Mouse (Mus musculus): ENCODE results near the gene Akap11. TPM values are rescaled to one million over a fixed set of nuclear protein-coding genes. Genes with fewer than 3 reads are reported as not detected.

Gene Akap11
- polyA plus RNA-seq, 1 experiment from 2014 or later = 34.5 TPM

DNA sequence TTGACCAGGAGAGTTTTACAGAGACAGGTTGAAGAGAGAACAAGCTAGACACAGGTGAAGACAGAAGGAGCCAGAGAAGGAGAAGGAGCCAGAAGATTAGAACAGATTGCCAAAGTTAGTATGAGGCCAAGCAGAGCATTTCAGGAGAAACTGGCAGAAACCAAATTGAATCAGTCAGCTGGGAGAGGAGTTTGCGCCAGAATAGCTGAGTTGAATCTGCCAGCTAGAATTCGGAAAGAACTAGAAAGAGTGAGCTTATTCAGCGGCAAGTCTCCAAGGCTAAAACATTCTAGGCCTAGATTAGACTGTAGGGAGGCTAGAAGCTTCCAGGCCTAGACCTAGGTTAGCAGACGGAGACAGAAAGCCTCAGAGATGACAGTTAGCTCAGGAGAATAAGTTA is 65.9 kb downstream of the Akap11 start:
- ATAC-seq (ENCODE audit: low FRiP score) (no peak), DNase-seq (ENCODE audit: low spot score) (no peak)
- Histone ChIP-seq H3K4me3 (replicated peaks; ENCODE audit: low read length) (no peak overlapping the region), H3K4me2 (replicated peaks) (no peak overlapping the region), H3K27ac (no peak overlapping the region), H3K9ac (no peak overlapping the region), H3K4me1 (replicated peaks; ENCODE audit: control insufficient read depth, insufficient read depth, low read length) (no peaks in the 10 kb centered on the region), H3K27me3 (ENCODE audit: control insufficient read depth, insufficient read depth, low read length) (no peaks in the 10 kb centered on the region), H3K9me3 (ENCODE audit: control insufficient read depth, low read length) (no peaks in the 10 kb centered on the region), H3K36me3 (replicated peaks; ENCODE audit: control insufficient read depth, insufficient read depth) (no peaks in the 10 kb centered on the region)
- WGBS = 95% methylated on average over 4 of the region's 4 CpGs

DNA sequence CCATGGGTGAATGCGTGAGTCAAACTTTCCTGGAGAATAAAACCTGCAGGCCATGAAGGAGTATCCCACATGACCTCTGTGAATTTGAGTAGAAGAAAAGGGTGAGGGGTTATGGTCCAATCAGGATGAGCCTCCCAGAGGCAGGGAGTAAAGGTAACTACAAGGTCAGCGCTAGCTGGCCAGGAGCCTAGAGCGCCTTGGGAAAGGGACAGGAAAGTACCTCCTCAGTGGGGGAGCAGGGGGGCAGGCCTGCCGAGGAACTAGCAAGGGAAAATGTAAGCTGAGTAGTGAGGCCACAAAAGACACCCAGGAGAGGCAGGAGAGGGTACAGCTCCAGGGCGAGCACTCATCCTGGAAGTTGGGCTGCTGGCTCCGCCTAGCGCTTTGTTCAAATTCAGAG is 67.6 kb downstream of the Akap11 start:
- WGBS = 77% methylated on average over 7 of the region's 7 CpGs

GRCm38 (mm10) chr14:78467994-78468393 is 68.6 kb downstream of the Akap11 start:
- Histone ChIP-seq H3K27me3 (ENCODE audit: control insufficient read depth, insufficient read depth, low read length) (no peaks in the 10 kb centered on the region), H3K9ac (no peak overlapping the region), H3K4me3 (replicated peaks; ENCODE audit: low read length) (no peak overlapping the region), H3K4me1 (replicated peaks; ENCODE audit: control insufficient read depth, insufficient read depth, low read length) (no peaks in the 10 kb centered on the region), H3K27ac (no peak overlapping the region), H3K36me3 (replicated peaks; ENCODE audit: control insufficient read depth, insufficient read depth) (no peaks in the 10 kb centered on the region), H3K4me2 (replicated peaks) (no peak overlapping the region), H3K9me3 (ENCODE audit: control insufficient read depth, low read length) (no peaks in the 10 kb centered on the region)
- DNase-seq (ENCODE audit: low spot score) = no peak
- WGBS = 92% methylated on average over 4 of the region's 4 CpGs
- ATAC-seq (ENCODE audit: low FRiP score) = no peak

More for the DNA sequence above, 67.6 kb downstream of the Akap11 start:
- no peaks in the 10 kb centered on the region for H3K36me3 ChIP-seq (replicated peaks; ENCODE audit: control insufficient read depth, insufficient read depth)
- DNase-seq (ENCODE audit: low spot score) = no peak
- H3K9ac ChIP-seq = no peak overlapping the region
- ATAC-seq (ENCODE audit: low FRiP score) = no peak
- no peak overlapping the region for H3K4me3 ChIP-seq (replicated peaks; ENCODE audit: low read length)
- no peak overlapping the region for H3K4me2 ChIP-seq (replicated peaks)
- H3K27ac ChIP-seq = no peak overlapping the region
- H3K9me3 ChIP-seq (ENCODE audit: control insufficient read depth, low read length) = no peaks in the 10 kb centered on the region
- no peaks in the 10 kb centered on the region for H3K27me3 ChIP-seq (ENCODE audit: control insufficient read depth, insufficient read depth, low read length)
- no peaks in the 10 kb centered on the region for H3K4me1 ChIP-seq (replicated peaks; ENCODE audit: control insufficient read depth, insufficient read depth, low read length)

DNA sequence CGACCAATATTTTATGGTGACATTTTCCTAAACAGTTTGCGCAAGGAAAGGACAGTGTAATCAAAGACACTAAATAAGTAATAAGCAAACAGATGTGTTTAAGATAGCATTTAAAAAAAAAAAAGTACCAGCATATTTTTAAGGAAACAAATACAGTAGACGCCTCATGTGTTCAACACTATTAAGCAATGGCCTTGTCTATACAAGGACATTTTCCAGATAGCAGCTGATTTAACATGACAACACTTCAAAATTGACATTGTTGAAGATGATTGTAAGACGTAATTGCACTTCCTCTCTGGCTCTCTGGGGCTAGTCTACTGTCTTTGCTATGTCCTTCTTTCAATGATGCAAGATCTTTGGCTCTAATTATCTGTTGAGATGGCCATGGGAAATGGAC is 72.3 kb downstream of the Akap11 start:
- H3K9me3 ChIP-seq (ENCODE audit: control insufficient read depth, low read length) = no peaks in the 10 kb centered on the region
- WGBS = 89% methylated on average over 4 of the region's 4 CpGs
- H3K27ac ChIP-seq = no peak overlapping the region
- no peak overlapping the region for H3K4me3 ChIP-seq (replicated peaks; ENCODE audit: low read length)
- no peaks in the 10 kb centered on the region for H3K36me3 ChIP-seq (replicated peaks; ENCODE audit: control insufficient read depth, insufficient read depth)
- no peaks in the 10 kb centered on the region for H3K4me1 ChIP-seq (replicated peaks; ENCODE audit: control insufficient read depth, insufficient read depth, low read length)
- ATAC-seq (ENCODE audit: low FRiP score) (no peak), DNase-seq (ENCODE audit: low spot score) (no peak)
- no peaks in the 10 kb centered on the region for H3K27me3 ChIP-seq (ENCODE audit: control insufficient read depth, insufficient read depth, low read length)
- no peak overlapping the region for H3K9ac ChIP-seq
- H3K4me2 ChIP-seq (replicated peaks) = no peak overlapping the region

- Histone ChIP-seq H3K9me3 (ENCODE audit: control insufficient read depth, low read length) (no peaks in the 10 kb centered on the region), H3K27me3 (ENCODE audit: control insufficient read depth, insufficient read depth, low read length) (no peaks in the 10 kb centered on the region), H3K4me3 (replicated peaks; ENCODE audit: low read length) (no peak overlapping the region), H3K4me2 (replicated peaks) (no peak overlapping the region), H3K4me1 (replicated peaks; ENCODE audit: control insufficient read depth, insufficient read depth, low read length) (no peaks in the 10 kb centered on the region), H3K36me3 (replicated peaks; ENCODE audit: control insufficient read depth, insufficient read depth) (no peaks in the 10 kb centered on the region), H3K27ac (no peak overlapping the region), H3K9ac (no peak overlapping the region)
- DNase-seq (ENCODE audit: low spot score) (no peak), ATAC-seq (ENCODE audit: low FRiP score) (no peak)
- 50% methylated on average over 5 of the region's 5 CpGs for WGBS
These were observed 77.5 kb downstream of the Akap11 start for GRCm38 (mm10) chr14:78459121-78459520.

DNA sequence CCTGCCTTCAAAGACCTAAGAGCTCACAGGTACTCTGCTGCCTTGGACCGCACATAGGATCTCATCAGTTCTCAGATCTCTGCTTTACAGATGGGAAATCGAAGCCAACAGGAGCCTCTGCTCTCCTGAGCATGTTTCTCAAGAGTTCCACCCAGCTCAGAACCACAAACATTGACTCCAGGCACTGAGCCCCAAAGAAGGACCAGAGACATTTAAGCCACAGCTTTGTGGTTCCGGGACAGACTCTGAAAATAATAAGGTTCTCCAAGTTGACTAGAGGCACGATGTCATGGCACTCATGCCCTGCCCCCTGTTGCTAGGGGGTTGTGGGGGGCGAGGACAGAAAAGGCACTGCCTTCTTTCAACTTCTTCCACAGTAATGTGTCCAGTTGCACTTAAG is 77.9 kb downstream of the Akap11 start:
- no peak overlapping the region for H3K27ac ChIP-seq
- no peaks in the 10 kb centered on the region for H3K36me3 ChIP-seq (replicated peaks; ENCODE audit: control insufficient read depth, insufficient read depth)
- 65% methylated on average over 5 of the region's 5 CpGs for WGBS
- H3K4me3 ChIP-seq (replicated peaks; ENCODE audit: low read length) = no peak overlapping the region
- no peak for DNase-seq (ENCODE audit: low spot score)
- no peaks in the 10 kb centered on the region for H3K27me3 ChIP-seq (ENCODE audit: control insufficient read depth, insufficient read depth, low read length)
- H3K9ac ChIP-seq = no peak overlapping the region
- H3K9me3 ChIP-seq (ENCODE audit: control insufficient read depth, low read length) = no peaks in the 10 kb centered on the region
- no peak for ATAC-seq (ENCODE audit: low FRiP score)
- no peaks in the 10 kb centered on the region for H3K4me1 ChIP-seq (replicated peaks; ENCODE audit: control insufficient read depth, insufficient read depth, low read length)
- H3K4me2 ChIP-seq (replicated peaks) = no peak overlapping the region

DNA sequence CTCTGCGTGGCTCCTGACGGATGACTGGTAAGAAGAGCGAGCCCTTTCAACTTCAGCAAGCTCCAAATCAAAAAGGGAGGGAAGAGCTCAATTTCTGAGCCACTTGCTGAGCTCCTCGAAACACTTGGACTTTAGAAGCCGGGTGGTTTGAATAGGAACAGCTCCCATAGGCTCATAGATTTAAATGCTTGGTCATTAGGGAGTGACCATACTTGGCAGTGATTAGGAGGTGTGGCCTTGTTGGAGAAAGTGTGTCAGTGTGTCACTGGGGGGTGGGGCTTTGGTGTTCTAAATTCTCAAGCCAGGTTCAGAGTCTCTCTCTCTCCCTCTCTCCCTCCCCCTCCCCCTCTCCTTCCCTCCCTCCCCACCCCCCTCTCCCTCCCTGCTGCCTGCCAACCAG is 81.6 kb downstream of the Akap11 start:
- 83% methylated on average over 5 of the region's 5 CpGs for WGBS
- Histone ChIP-seq H3K9ac (no peak overlapping the region), H3K4me2 (replicated peaks) (no peak overlapping the region), H3K4me3 (replicated peaks; ENCODE audit: low read length) (no peak overlapping the region), H3K9me3 (ENCODE audit: control insufficient read depth, low read length) (0 out of 2 replicates have a peak, but pooled peaks cover 10% of the 10 kb centered on the region), H3K27me3 (ENCODE audit: control insufficient read depth, insufficient read depth, low read length) (no peaks in the 10 kb centered on the region), H3K36me3 (replicated peaks; ENCODE audit: control insufficient read depth, insufficient read depth) (no peaks in the 10 kb centered on the region), H3K27ac (no peak overlapping the region), H3K4me1 (replicated peaks; ENCODE audit: control insufficient read depth, insufficient read depth, low read length) (no peaks in the 10 kb centered on the region)
- DNase-seq (ENCODE audit: low spot score) (no peak), ATAC-seq (ENCODE audit: low FRiP score) (no peak)

GRCm38 (mm10) chr14:78448807-78449406 is 87.7 kb downstream of the Akap11 start:
- Histone ChIP-seq H3K27me3 (ENCODE audit: control insufficient read depth, insufficient read depth, low read length) (no peaks in the 10 kb centered on the region), H3K4me3 (replicated peaks; ENCODE audit: low read length) (no peak overlapping the region), H3K4me1 (replicated peaks; ENCODE audit: control insufficient read depth, insufficient read depth, low read length) (no peaks in the 10 kb centered on the region), H3K4me2 (replicated peaks) (no peak overlapping the region), H3K27ac (no peak overlapping the region), H3K9me3 (ENCODE audit: control insufficient read depth, low read length) (0 out of 2 replicates have a peak, but pooled peaks cover 10% of the 10 kb centered on the region), H3K9ac (no peak overlapping the region), H3K36me3 (replicated peaks; ENCODE audit: control insufficient read depth, insufficient read depth) (no peaks in the 10 kb centered on the region)
- DNase-seq (ENCODE audit: low spot score) = no peak
- 81% methylated on average over 11 of the region's 11 CpGs for WGBS
- no peak for ATAC-seq (ENCODE audit: low FRiP score)

DNA sequence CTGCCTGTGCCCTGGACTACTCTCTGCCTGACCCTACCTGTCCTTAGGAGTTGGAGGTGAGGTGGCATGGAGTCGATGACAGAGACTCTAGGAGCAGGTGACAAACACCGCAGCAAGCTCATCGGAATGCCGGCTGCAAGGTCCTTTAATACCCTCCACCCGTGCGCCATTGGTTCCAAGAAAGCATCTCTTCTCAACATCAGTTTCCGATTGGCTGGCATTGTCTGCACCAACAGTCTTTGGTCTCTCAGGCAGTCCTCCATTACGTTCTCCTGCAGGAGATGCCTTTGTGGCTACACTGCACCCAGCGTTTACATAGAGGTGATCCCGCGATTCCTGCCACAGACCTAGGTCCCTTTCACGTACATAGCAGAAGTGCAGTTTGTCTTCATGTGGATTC is 88.6 kb downstream of the Akap11 start:
- Histone ChIP-seq H3K27me3 (ENCODE audit: control insufficient read depth, insufficient read depth, low read length) (no peaks in the 10 kb centered on the region), H3K9me3 (ENCODE audit: control insufficient read depth, low read length) (0 out of 2 replicates have a peak, but pooled peaks cover 10% of the 10 kb centered on the region), H3K4me2 (replicated peaks) (no peak overlapping the region), H3K36me3 (replicated peaks; ENCODE audit: control insufficient read depth, insufficient read depth) (no peaks in the 10 kb centered on the region), H3K4me1 (replicated peaks; ENCODE audit: control insufficient read depth, insufficient read depth, low read length) (no peaks in the 10 kb centered on the region), H3K9ac (no peak overlapping the region), H3K27ac (no peak overlapping the region), H3K4me3 (replicated peaks; ENCODE audit: low read length) (no peak overlapping the region)
- WGBS = 92% methylated on average over 12 of the region's 12 CpGs
- DNase-seq (ENCODE audit: low spot score) (no peak), ATAC-seq (ENCODE audit: low FRiP score) (no peak)

DNA sequence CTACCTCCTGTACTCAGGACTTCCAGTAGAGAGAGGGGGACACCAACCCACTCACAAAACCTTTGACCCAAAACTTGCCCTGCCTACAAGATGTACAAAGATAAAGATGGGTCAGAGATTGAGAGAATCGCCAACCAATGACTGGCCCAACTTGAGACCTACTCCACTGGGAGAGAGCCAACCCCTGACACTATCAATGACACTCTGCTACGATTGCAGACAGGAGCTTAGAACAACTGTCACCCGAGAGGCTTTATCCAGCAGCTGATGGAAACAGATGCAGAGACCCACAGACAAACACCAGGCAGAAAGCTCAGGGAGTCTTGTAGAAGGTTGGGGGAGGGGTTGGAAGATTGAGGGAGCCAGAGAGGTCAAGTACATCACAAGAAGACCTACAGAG is 89.1 kb downstream of the Akap11 start:
- H3K27ac ChIP-seq = no peak overlapping the region
- no peak overlapping the region for H3K9ac ChIP-seq
- no peak overlapping the region for H3K4me3 ChIP-seq (replicated peaks; ENCODE audit: low read length)
- DNase-seq (ENCODE audit: low spot score) (no peak), ATAC-seq (ENCODE audit: low FRiP score) (no peak)
- no peak overlapping the region for H3K4me2 ChIP-seq (replicated peaks)
- WGBS = 88% methylated on average over 3 of the region's 3 CpGs
- 0 out of 2 replicates have a peak, but pooled peaks cover 10% of the 10 kb centered on the region for H3K9me3 ChIP-seq (ENCODE audit: control insufficient read depth, low read length)
- no peaks in the 10 kb centered on the region for H3K27me3 ChIP-seq (ENCODE audit: control insufficient read depth, insufficient read depth, low read length)
- H3K4me1 ChIP-seq (replicated peaks; ENCODE audit: control insufficient read depth, insufficient read depth, low read length) = no peaks in the 10 kb centered on the region
- no peaks in the 10 kb centered on the region for H3K36me3 ChIP-seq (replicated peaks; ENCODE audit: control insufficient read depth, insufficient read depth)
